Mouse (Mus musculus): Measurements from ENCODE around the gene Trmt13. TPM values are rescaled to one million over a fixed set of nuclear protein-coding genes. Genes with fewer than 3 reads are reported as not detected.

Gene Trmt13
- total and polyA plus RNA-seq, 2 experiments from 2014 or later: 5.1 to 19.6 TPM

DNA sequence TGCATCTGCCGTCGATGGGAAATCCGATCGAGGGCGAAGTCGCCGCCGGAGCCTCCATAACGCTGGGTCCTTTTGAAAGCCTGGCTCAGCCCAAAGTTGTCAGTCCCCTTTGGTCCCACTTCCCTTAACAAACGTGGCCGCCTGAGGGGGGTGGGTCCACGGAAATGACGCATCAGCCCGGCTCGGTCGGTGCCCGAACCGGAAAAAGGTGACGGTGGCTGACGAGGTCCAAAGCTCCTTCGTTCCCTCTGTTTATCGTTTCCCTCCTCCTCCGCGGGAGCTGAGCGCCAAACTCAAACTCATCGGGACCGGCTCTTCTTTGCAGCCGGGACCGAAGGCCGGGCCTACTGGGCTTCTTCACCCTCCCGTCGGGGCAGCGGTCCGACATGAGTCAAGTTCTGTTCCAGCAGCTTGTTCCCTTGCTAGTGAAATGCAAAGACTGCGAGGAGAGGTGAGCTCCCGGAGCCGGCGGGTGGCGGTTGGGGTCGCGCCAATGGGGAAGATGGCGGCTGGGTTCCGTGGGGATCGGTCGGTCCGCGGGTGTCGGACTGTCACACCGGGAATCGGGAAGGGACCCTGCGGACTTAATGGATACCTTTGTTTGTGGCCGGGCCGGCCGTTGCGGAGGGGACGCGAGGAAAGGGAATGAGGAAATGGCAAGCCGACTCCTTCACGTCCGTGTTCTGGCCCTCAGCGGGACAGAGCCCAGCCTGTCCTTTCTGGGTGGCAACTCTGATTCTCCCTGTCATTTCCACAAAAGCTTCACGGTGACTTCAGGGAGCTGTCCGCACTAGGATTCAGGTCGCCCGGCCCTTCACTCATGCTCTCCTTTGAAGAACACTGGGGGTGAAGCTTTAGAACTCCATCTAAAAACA lies 19.4 kb downstream of the Trmt13 start, which contains the start of gene Sass6:
Gene Sass6, plus strand, starts transcription at position 255 of the 875 bp plus-strand sequence.
- peak within 1 kb of the TSS; percentile 66 for H3K9ac ChIP-seq (replicated peaks; ENCODE audit: low read length)
- no peaks in the 10 kb centered on the region for H3K9me3 ChIP-seq (ENCODE audit: low read length)
- WGBS: under 1% methylated on average over 65 of the region's 65 CpGs
- H3K27me3 ChIP-seq (ENCODE audit: insufficient read depth, low read length): no peaks in the 10 kb centered on the region
- peak within 1 kb of the TSS; percentile 81 for H3K4me2 ChIP-seq (ENCODE audit: low read depth, low read length)
- ATAC-seq (peak; percentile 98), DNase-seq (ENCODE audit: low spot score) (peak; percentile 99)
- H3K4me1 ChIP-seq (ENCODE audit: insufficient read depth, low read length): no peaks in the 10 kb centered on the region
- H3K4me3 ChIP-seq (ENCODE audit: low read length): peak within 1 kb of the TSS; percentile 94
- TF ChIP-seq CTCF (IDR thresholded peaks at IDR 0.05; ENCODE audit: low read depth): no peak
- H3K36me3 ChIP-seq (ENCODE audit: insufficient read depth, low read length): peaks cover 13% of the 10 kb centered on the region; the same call in 1 of the 2 replicates
- H3K27ac ChIP-seq: peak within 1 kb of the TSS; percentile 89

DNA sequence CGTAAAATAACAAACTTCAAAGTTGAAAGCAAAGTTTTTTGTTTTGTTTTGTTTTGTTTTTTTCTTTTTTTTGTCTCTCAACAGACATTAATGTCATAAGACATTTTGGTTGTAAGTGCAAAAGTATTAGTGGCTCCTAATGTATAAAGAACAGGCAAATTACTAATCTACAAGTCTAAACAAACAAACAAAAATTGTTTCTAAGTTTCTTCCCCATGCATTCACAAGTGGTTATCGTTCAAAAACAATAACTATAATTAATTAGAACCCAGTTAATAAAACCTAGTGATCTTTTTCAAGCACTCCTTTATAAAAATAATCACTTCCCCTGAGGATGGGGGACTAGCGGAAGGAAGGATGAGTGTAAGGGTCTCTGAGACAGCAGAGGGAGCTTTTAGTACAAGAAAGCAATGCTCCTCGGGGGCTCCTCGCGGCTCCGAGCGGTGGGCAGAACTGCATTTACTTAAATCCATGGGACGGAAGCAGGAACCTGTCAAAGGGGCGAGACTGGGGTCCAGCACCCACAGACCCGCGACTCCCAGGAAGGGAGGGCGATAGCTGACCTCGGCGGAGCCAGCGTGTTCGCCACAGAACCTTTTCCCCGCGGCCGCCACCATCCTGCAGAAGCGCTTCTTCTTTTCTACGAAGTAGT lies 20.2 kb downstream of the Trmt13 start:
- DNase-seq (ENCODE audit: low spot score): peak; percentile 72

DNA sequence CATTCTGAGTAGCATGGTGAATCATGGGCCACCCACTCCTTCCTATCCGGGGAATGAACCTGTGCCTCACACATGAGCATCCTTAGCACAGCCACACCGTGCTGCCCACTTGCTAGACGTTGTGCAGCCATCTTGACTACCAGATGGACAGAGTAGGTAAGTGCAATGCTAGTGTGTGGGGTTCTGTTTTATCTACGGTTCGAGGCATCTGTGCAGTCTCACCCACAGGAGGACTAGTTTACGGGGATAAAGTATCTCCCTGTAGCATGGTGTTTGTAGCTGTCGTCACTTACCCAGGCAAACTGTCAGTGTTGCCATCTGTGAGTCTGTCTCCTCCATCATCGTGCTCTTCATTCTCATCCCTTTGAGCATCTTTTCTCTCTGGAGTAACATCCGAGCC lies 32.2 kb downstream of the Trmt13 start:
- 95% methylated on average over 9 of the region's 9 CpGs for WGBS
- DNase-seq (ENCODE audit: low spot score): no peak
- no peak for TF ChIP-seq CTCF (IDR thresholded peaks at IDR 0.05; ENCODE audit: low read depth)
- Histone ChIP-seq H3K9me3 (ENCODE audit: low read length) (no peaks in the 10 kb centered on the region), H3K4me3 (ENCODE audit: low read length) (no peak overlapping the region), H3K4me2 (ENCODE audit: low read depth, low read length) (no peak overlapping the region), H3K4me1 (ENCODE audit: insufficient read depth, low read length) (no peaks in the 10 kb centered on the region), H3K27ac (no peak overlapping the region), H3K27me3 (ENCODE audit: insufficient read depth, low read length) (no peaks in the 10 kb centered on the region), H3K9ac (replicated peaks; ENCODE audit: low read length) (no peak overlapping the region), H3K36me3 (ENCODE audit: insufficient read depth, low read length) (peaks cover 45% of the 10 kb centered on the region)
- no peak for ATAC-seq

More for the DNA sequence above, 20.2 kb downstream of the Trmt13 start:
- peak; percentile 85 for ATAC-seq
- Histone ChIP-seq H3K27ac (peak overlapping the region; percentile 89), H3K4me3 (ENCODE audit: low read length) (peak overlapping the region; percentile 94), H3K4me2 (ENCODE audit: low read depth, low read length) (peak overlapping the region; percentile 81), H3K4me1 (ENCODE audit: insufficient read depth, low read length) (no peaks in the 10 kb centered on the region), H3K36me3 (ENCODE audit: insufficient read depth, low read length) (peaks cover 21% of the 10 kb centered on the region; the same call in 1 of the 2 replicates), H3K27me3 (ENCODE audit: insufficient read depth, low read length) (no peaks in the 10 kb centered on the region), H3K9me3 (ENCODE audit: low read length) (no peaks in the 10 kb centered on the region), H3K9ac (replicated peaks; ENCODE audit: low read length) (peak overlapping the region; percentile 66)
- TF ChIP-seq CTCF (IDR thresholded peaks at IDR 0.05; ENCODE audit: low read depth): peak; percentile 51
- WGBS: 4% methylated on average over 22 of the region's 22 CpGs

DNA sequence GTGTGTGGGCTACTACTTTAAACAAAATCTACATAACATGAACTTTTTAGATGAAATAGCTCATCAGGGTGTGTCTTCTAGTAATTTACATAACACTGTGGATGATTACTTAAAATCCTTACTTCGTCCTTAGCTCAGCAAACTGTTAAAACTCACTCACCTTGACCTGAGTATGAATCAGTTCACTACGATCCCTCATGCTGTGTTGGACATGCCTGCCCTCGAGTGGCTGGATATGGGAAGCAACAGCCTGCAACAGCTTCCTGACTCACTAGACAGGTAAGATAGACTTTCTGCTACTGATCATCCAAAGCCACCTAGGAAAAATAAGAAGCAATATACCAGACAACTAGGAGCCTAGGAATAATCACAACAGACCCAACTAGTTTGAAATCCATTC lies 37.1 kb downstream of the Trmt13 start:
- TF ChIP-seq CTCF (IDR thresholded peaks at IDR 0.05; ENCODE audit: low read depth): peak; percentile 54
- Histone ChIP-seq H3K9ac (replicated peaks; ENCODE audit: low read length) (no peak overlapping the region), H3K4me1 (ENCODE audit: insufficient read depth, low read length) (no peaks in the 10 kb centered on the region), H3K27ac (no peak overlapping the region), H3K36me3 (ENCODE audit: insufficient read depth, low read length) (peaks cover 10% of the 10 kb centered on the region), H3K27me3 (ENCODE audit: insufficient read depth, low read length) (no peaks in the 10 kb centered on the region), H3K9me3 (ENCODE audit: low read length) (no peaks in the 10 kb centered on the region), H3K4me3 (ENCODE audit: low read length) (no peak overlapping the region), H3K4me2 (ENCODE audit: low read depth, low read length) (no peak overlapping the region)
- peak; percentile 34 for DNase-seq (ENCODE audit: low spot score)
- 55% methylated on average over 3 of the region's 3 CpGs for WGBS
- no peak for ATAC-seq

DNA sequence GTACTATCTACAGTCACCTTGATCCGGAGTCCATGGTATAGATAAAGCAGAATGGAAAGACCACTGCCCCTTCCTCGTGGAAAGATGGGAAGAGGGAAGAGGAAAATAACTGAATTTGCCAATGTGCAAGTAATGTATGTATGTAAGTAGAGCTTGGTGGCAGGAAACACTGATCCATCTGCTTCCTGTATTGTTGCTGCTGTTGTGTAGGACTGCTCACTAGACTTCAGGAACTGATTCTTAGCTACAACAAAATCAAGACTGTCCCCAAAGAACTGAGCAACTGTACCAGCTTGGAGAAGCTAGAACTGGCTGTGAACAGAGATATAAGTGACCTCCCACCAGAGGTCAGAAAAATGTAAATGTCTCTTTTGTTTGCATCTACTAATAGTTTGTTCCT lies 43.8 kb downstream of the Trmt13 start:
- 76% methylated on average over 2 of the region's 2 CpGs for WGBS
- TF ChIP-seq CTCF (IDR thresholded peaks at IDR 0.05; ENCODE audit: low read depth): no peak
- Histone ChIP-seq H3K9me3 (ENCODE audit: low read length) (0 out of 2 replicates have a peak, but pooled peaks cover 2% of the 10 kb centered on the region), H3K9ac (replicated peaks; ENCODE audit: low read length) (no peak overlapping the region), H3K4me3 (ENCODE audit: low read length) (no peak overlapping the region), H3K4me2 (ENCODE audit: low read depth, low read length) (no peak overlapping the region), H3K4me1 (ENCODE audit: insufficient read depth, low read length) (no peaks in the 10 kb centered on the region), H3K36me3 (ENCODE audit: insufficient read depth, low read length) (no peaks in the 10 kb centered on the region), H3K27me3 (ENCODE audit: insufficient read depth, low read length) (no peaks in the 10 kb centered on the region), H3K27ac (no peak overlapping the region)
- DNase-seq (ENCODE audit: low spot score): no peak
- no peak for ATAC-seq

DNA sequence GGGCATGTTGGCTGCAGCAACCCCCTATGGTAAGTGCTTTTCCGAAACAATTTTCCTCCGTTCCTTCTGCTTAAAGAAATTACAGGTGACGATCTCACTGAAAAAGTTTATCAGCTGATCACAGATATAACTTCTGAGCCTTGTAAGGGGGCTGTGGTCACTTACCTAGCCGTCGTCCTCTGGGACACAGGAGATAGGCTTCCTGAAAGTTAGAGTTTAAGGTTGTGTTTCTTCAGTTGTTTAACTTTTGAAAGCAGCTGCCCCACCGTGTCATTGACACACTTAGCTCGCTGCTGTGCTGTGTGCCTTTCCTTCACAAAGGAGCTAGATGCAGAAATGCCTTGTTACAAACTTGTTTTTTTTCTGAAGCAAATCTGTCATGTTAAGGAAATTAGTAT lies 51.3 kb downstream of the Trmt13 start:
- H3K27ac ChIP-seq: no peak overlapping the region
- no peaks in the 10 kb centered on the region for H3K27me3 ChIP-seq (ENCODE audit: insufficient read depth, low read length)
- no peak overlapping the region for H3K4me3 ChIP-seq (ENCODE audit: low read length)
- H3K4me1 ChIP-seq (ENCODE audit: insufficient read depth, low read length): no peaks in the 10 kb centered on the region
- DNase-seq (ENCODE audit: low spot score) (no peak), ATAC-seq (no peak)
- H3K9me3 ChIP-seq (ENCODE audit: low read length): 0 out of 2 replicates have a peak, but pooled peaks cover 2% of the 10 kb centered on the region
- H3K4me2 ChIP-seq (ENCODE audit: low read depth, low read length): no peak overlapping the region
- no peak overlapping the region for H3K9ac ChIP-seq (replicated peaks; ENCODE audit: low read length)
- no peak for TF ChIP-seq CTCF (IDR thresholded peaks at IDR 0.05; ENCODE audit: low read depth)
- 79% methylated on average over 7 of the region's 7 CpGs for WGBS
- H3K36me3 ChIP-seq (ENCODE audit: insufficient read depth, low read length): no peaks in the 10 kb centered on the region
